Mouse (Mus musculus): Measurements from ENCODE around the gene Sgca.

DNA sequence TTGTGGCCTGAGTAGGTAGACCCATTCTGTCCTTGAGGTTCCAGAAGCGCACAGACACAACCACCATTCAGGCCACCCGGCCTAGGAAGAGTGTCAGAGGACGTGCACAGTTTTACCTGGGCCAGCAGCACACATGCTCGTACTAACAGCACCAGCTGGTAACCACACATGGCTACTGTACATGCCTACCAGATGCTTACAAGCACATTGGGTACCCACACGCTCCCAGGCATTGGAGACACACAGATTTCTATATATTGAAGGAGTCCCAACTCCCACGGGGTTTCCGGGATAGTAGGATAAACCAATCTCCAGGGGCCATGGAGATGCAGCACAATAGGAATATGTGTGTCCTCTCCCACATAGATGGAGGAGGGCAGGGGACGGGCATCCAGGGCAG is 26.6 kb upstream of the Sgca start:
- TF ChIP-seq POLR2A (IDR thresholded peaks at IDR 0.05; ENCODE audit: borderline replicate concordance, extremely low read depth, insufficient read depth, insufficient read length, poor library complexity, severe bottlenecking) (no peak), CTCF (IDR thresholded peaks at IDR 0.05; ENCODE audit: borderline replicate concordance, extremely low read depth, insufficient read depth, insufficient read length) (no peak)

All from brain, embryonic 14.5 days (tissue).